Mouse (Mus musculus) kidney, adult 11 months (tissue): ENCODE results near the gene Olfr191.
"Not testable (repeated sequence)": the region's sequence is repeated elsewhere in the genome, so short reads cannot be mapped to it uniquely, and the experiment has no call there.

Experiments used
- DNase-seq: peaks from one replicate; pipeline ENCODE4 v3.0.0; 2022

Gene Olfr191

DNA sequence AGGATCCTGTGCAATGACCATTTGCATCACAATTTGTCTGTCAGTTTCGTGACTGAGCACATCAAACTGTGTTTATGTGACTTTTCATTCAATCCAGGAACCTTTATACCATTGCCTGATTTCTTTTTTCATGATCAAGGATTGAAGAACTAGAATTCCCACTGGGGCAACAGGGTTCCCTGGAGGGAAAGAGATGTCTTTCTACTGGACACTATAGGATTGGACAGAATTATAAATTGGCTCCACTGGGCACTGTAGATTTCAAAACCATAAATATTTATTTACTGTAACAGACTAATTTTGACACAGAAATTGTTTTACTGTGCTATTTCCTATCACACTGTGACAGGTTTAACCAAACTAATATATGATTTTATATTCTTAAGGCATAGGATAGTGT, at the start of gene Olfr191:
Olfr191 (minus strand) TSS at position 101 of the 400 bp plus-strand sequence.
- not testable (repeated sequence) for DNase-seq

DNA sequence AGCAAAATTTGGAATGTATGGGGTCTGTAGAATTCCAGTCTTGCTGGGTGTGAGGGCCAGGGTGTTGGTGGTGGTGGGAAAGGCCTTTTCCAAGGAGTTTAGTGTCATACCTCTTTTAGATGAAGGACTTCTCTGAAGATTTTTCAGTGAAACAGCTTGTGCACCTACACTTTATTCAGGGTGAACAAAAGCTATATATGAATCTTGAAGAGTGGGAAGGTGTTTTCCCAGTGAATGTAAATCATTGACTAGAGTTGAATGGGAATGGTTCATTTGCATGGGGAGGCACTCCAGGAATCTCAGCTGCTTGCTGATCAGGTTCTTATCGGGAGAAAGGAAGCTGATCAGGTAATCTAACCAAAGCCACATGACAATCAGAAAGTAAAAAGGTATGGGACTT, 41.1 kb upstream of the Olfr191 start:
- no peak for DNase-seq

- DNase-seq = no peak
Measured at GRCm38 (mm10) chr16:59120969-59121368, 31.3 kb upstream of the Olfr191 start, which contains the start of gene Olfr194. Gene Olfr194 (minus strand): TSS chr16:59121069.

- no peak for DNase-seq
Measured at GRCm38 (mm10) chr16:59111781-59112180, 22.2 kb upstream of the Olfr191 start, which contains the start of gene Olfr193. Gene Olfr193 (minus strand): TSS chr16:59111881.

DNA sequence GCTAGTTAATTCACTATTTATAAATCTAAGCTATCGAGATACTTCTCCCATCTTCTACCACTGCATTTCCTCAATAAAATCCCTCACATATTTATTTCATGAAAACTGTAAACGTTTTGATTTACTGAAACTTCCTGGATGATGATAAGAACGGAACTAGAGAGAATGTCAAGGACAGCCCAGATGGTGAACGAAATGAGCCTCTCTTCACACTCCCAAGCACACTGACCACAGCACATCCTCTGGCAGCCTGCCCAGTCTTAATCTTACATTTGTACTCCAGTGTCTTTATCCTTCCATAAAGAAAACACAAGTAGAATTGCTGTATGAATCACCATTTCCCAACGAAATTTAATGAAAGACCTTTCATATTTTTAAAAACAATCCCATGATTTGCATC, 18.9 kb upstream of the Olfr191 start:
- not testable (repeated sequence) for DNase-seq

DNA sequence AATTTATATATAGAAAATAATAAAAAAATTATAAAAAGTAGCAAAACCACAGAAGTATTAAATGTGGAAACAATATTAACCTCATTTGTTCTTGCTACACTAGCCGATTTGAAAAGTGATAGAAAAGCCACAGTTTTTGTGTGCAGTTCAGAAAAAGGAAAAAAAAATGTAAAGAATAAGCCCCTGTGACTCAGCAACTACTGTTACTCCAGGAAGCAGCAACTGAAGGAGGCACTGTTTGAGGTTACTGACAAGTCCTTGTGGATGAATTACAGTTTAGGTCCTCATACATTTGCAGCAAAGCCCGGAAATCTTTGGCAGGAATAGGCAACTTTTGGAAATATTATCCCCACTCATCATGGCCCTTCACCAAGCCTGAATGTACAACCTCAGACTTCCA, 15.7 kb upstream of the Olfr191 start:
- DNase-seq = no peak

DNA sequence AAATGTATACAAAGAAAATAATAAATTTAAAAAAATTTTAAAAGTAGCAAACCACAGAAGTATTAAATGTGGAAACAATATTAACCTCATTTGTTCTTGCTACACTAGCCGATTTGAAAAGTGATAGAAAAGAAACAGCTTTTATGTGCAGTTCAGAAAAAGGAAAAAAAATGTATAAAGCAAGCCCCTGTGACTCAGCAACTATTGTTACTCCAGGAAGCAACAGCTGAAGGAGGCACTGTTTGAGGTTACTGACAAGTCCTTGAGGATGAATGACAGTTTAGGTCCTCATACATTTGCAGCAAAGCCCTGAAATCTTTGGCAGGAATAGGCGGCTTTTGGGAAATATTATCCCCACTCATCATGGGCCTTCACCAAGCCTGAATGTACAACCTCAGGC, 8.5 kb downstream of the Olfr191 start:
- DNase-seq = not testable (repeated sequence)

GRCm38 (mm10) chr16:59077905-59078304, 11.7 kb downstream of the Olfr191 start, which contains the start of gene Olfr190:
Gene Olfr190 (minus strand): TSS chr16:59078005.
- DNase-seq = no peak

DNA sequence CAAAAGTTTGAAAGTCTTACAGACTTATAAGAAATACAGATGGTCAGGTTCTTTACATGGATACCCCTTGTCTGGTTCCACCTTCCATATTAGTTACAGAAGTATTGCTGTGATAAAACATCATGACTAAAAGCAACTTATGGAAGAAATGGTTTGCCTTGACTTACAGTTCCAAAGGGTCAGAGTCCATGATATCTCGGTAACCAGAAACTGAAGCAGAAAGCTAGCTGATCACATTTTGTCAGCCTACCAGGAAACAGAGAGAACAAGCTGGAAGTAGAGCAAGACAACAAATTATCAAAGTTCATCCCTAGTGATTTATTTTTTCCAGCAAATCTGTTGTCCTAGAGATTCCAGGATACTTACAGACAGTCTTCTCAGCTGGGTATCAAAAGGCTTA, 16.1 kb downstream of the Olfr191 start:
- DNase-seq = no peak

DNA sequence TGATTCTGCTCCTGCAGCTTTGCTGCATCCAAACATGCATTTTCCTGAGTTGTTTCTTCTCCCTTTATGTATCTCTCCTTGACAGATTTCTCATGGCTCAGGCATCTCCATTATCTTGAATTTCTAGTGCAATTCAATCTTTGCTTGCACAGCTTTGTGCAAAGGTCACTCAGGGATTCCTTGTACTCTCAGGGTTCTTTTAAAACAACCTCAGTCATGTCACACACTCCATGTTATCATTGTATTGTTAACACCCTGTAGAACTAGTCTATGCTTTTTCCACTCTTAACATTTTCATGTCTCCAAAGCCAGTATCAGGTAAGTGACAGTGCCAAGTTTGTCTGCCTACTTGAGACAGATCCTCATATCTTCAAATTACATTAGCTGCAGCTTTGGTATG, 17.9 kb downstream of the Olfr191 start:
- DNase-seq = no peak

GRCm38 (mm10) chr16:59062411-59062810, 27.2 kb downstream of the Olfr191 start:
- DNase-seq = not testable (repeated sequence)

- DNase-seq = not testable (repeated sequence)
Measured at GRCm38 (mm10) chr16:59049286-59049685, 40.3 kb downstream of the Olfr191 start.

GRCm38 (mm10) chr16:59048860-59049259, 40.8 kb downstream of the Olfr191 start:
- DNase-seq = no peak

- no peak for DNase-seq
Measured at GRCm38 (mm10) chr16:59047579-59047978, 42.0 kb downstream of the Olfr191 start.

GRCm38 (mm10) chr16:59045835-59046234, 43.8 kb downstream of the Olfr191 start:
- no peak for DNase-seq

- no peak for DNase-seq
Measured at GRCm38 (mm10) chr16:59039710-59040109, 49.9 kb downstream of the Olfr191 start, which contains the start of gene Olfr187. Gene Olfr187 (minus strand): TSS chr16:59039767.
